Mouse (Mus musculus): ENCODE measurements around the gene Ndufs8.

GRCm38 (mm10) chr19:3922661-3923371, 10.2 kb upstream of the Ndufs8 start:
- no peak for TF ChIP-seq CTCF (conservative IDR thresholded peaks at IDR 0.05; ENCODE audit: low read length)
- no peak for TF ChIP-seq POU5F1 (IDR thresholded peaks at IDR 0.05; ENCODE audit: borderline replicate concordance, low read length)
- TF ChIP-seq NANOG (IDR thresholded peaks at IDR 0.05; ENCODE audit: borderline replicate concordance, low read length), result no peak

Data from E14TG2a.4 (cell line).